Mouse (Mus musculus): Measurements from ENCODE around the gene D17H6S53E. TPM values are rescaled to one million over a fixed set of nuclear protein-coding genes. Genes with fewer than 3 reads are reported as not detected.

Gene D17H6S53E
- total RNA-seq, 2 experiments from 2014 or later, result 24.1 to 29.8 TPM

GRCm38 (mm10) chr17:35155451-35155850 lies 29.3 kb downstream of the D17H6S53E start:
- intact Hi-C loops (cut with DNase I), result no loop called here
- DNase-seq (ENCODE audit: low spot score in 2 of 2), result no peak

- intact Hi-C loops (cut with DNase I), result no loop called here
- DNase-seq (ENCODE audit: low spot score in 2 of 2), result no peak
These were observed 30.5 kb downstream of the D17H6S53E start for GRCm38 (mm10) chr17:35156461-35157200.

GRCm38 (mm10) chr17:35157254-35157653 lies 31.1 kb downstream of the D17H6S53E start:
- intact Hi-C loops (cut with DNase I), result no loop called here
- DNase-seq (ENCODE audit: low spot score in 2 of 2), result no peak

GRCm38 (mm10) chr17:35157661-35158175 lies 31.5 kb downstream of the D17H6S53E start:
- intact Hi-C loops (cut with DNase I), result no loop called here
- DNase-seq (ENCODE audit: low spot score in 2 of 2), result no peak

GRCm38 (mm10) chr17:35158850-35159593 lies 32.8 kb downstream of the D17H6S53E start:
- DNase-seq (ENCODE audit: low spot score in 2 of 2), result no peak
- intact Hi-C loops (cut with DNase I), result no loop called here

- no peak for DNase-seq (ENCODE audit: low spot score in 2 of 2)
- intact Hi-C loops (cut with DNase I), result no loop called here
These were observed 33.5 kb downstream of the D17H6S53E start for GRCm38 (mm10) chr17:35159638-35160037.

- intact Hi-C loops (cut with DNase I), result no loop called here
- no peak for DNase-seq (ENCODE audit: low spot score in 2 of 2)
These were observed 35.2 kb downstream of the D17H6S53E start for GRCm38 (mm10) chr17:35161421-35161820.

- intact Hi-C loops (cut with DNase I), result loop anchor here (2.0 kb wide), 1 partner anchor 13 kb away; no protein-coding TSS in a partner anchor
- no peak for DNase-seq (ENCODE audit: low spot score in 2 of 2)
These were observed 35.9 kb downstream of the D17H6S53E start for GRCm38 (mm10) chr17:35162121-35162520.

GRCm38 (mm10) chr17:35162730-35163129 lies 36.6 kb downstream of the D17H6S53E start:
- intact Hi-C loops (cut with DNase I), result loop anchor here (2.0 kb wide), 1 partner anchor 14 kb away; no protein-coding TSS in a partner anchor
- no peak for DNase-seq (ENCODE audit: low spot score in 2 of 2)

- intact Hi-C loops (cut with DNase I), result loop anchor here (1.0 to 2.0 kb wide), 2 partner anchors 15 to 28 kb away; partner anchors contain the start of gene Bag6
- DNase-seq (ENCODE audit: low spot score in 2 of 2), result no peak
These were observed 37.3 kb downstream of the D17H6S53E start for GRCm38 (mm10) chr17:35163326-35164081.

GRCm38 (mm10) chr17:35164218-35164567 lies 38.0 kb downstream of the D17H6S53E start:
- intact Hi-C loops (cut with DNase I), result loop anchor here (1.0 kb wide), 1 partner anchor 29 kb away; the partner anchor contains the start of gene Bag6
- DNase-seq (ENCODE audit: low spot score in 2 of 2), result no peak

GRCm38 (mm10) chr17:35164568-35165450 lies 38.6 kb downstream of the D17H6S53E start, which contains the start of gene Prrc2a:
TSS of gene Prrc2a (minus strand) at chr17:35164897.
- intact Hi-C loops (cut with DNase I), result loop anchor here (1.0 kb wide), 2 partner anchors 30 to 70 kb away; partner anchors contain the start of genes Bag6 and Nfkbil1

GRCm38 (mm10) chr17:35165451-35166155 lies 39.4 kb downstream of the D17H6S53E start:
- intact Hi-C loops (cut with DNase I), result loop anchor here (1.0 kb wide), 1 partner anchor 70 kb away; the partner anchor contains the start of gene Nfkbil1
- DNase-seq (ENCODE audit: low spot score in 2 of 2), result no peak

More at GRCm38 (mm10) chr17:35164568-35165450, 38.6 kb downstream of the D17H6S53E start, which contains the start of gene Prrc2a:
- peak; percentile 99 to 100 for DNase-seq (ENCODE audit: low spot score in 2 of 2)

GRCm38 (mm10) chr17:35166352-35167035 lies 40.3 kb downstream of the D17H6S53E start:
- intact Hi-C loops (cut with DNase I), result no loop called here
- peak; percentile 73 to 82 for DNase-seq (ENCODE audit: low spot score in 2 of 2)

GRCm38 (mm10) chr17:35167794-35168193 lies 41.6 kb downstream of the D17H6S53E start:
- intact Hi-C loops (cut with DNase I), result no loop called here
- peak in 1 of 2 experiments; percentile 75 for DNase-seq (ENCODE audit: low spot score in 2 of 2)

- peak in 1 of 2 experiments; percentile 56 for DNase-seq (ENCODE audit: low spot score in 2 of 2)
- intact Hi-C loops (cut with DNase I), result no loop called here
These were observed 42.5 kb downstream of the D17H6S53E start for GRCm38 (mm10) chr17:35168541-35169207.
